Mouse (Mus musculus): ENCODE measurements around the gene Nppb. TPM values are rescaled to one million over a fixed set of nuclear protein-coding genes. Genes with fewer than 3 reads are reported as not detected.

Gene Nppb
- polyA plus RNA-seq, 1 experiment from 2014 or later: not detected

- no peak overlapping the region for H3K4me3 ChIP-seq
- peaks cover 86% of the 10 kb centered on the region for H3K36me3 ChIP-seq
- H3K4me2 ChIP-seq (replicated peaks): no peak overlapping the region
- peaks cover 6% of the 10 kb centered on the region; the same call in 1 of the 2 replicates for H3K4me1 ChIP-seq
- no peaks in the 10 kb centered on the region for H3K27me3 ChIP-seq
- no peak overlapping the region for H3K27ac ChIP-seq
- H3K9ac ChIP-seq: no peak overlapping the region
- H3K9me3 ChIP-seq: no peaks in the 10 kb centered on the region
- WGBS: 76% methylated on average over 3 of the region's 3 CpGs
- ATAC-seq (ENCODE audit: insufficient number of reproducible peaks, insufficient read depth, low FRiP score, low TSS enrichment): no peak
Observed at GRCm38 (mm10) chr4:148016981-148017380, 31.4 kb downstream of the Nppb start.

GRCm38 (mm10) chr4:148018410-148018809 lies 32.8 kb downstream of the Nppb start:
- ATAC-seq (ENCODE audit: insufficient number of reproducible peaks, insufficient read depth, low FRiP score, low TSS enrichment): no peak
- 31% methylated on average over 2 of the region's 2 CpGs for WGBS
- H3K4me3 ChIP-seq: no peak overlapping the region
- H3K9me3 ChIP-seq: no peaks in the 10 kb centered on the region
- H3K27me3 ChIP-seq: no peaks in the 10 kb centered on the region
- H3K9ac ChIP-seq: 0 out of 2 replicates have a peak overlapping the region, but pooled peaks have one; percentile 24
- H3K4me1 ChIP-seq: peaks cover 6% of the 10 kb centered on the region; the same call in 1 of the 2 replicates
- H3K4me2 ChIP-seq (replicated peaks): no peak overlapping the region
- H3K36me3 ChIP-seq: peaks cover 86% of the 10 kb centered on the region
- peak overlapping the region; percentile 61; the same call in 1 of the 2 replicates for H3K27ac ChIP-seq

DNA sequence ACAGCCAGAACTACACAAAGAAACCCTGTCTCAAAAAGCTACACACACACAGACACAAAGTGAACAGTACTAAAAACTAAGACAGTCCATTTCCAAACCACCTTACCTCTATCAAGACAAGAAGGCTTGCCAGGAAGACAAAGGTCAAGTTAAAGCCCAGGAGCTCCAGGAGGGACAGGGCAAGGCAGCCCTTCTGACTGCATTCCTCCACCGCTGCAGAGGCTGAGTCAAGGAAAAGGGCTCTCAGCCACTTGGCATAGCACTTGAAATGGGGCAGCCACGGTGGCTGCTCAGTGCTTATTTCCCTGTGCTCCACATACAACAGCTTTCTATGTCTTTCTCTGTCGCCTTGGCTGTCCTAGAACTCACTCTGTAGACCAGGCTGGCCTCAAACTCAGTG lies 38.4 kb downstream of the Nppb start:
- Histone ChIP-seq H3K9me3 (no peaks in the 10 kb centered on the region), H3K4me2 (replicated peaks) (no peak overlapping the region), H3K27me3 (no peaks in the 10 kb centered on the region), H3K4me1 (peaks cover 2% of the 10 kb centered on the region; the same call in 1 of the 2 replicates), H3K9ac (no peak overlapping the region), H3K27ac (no peak overlapping the region), H3K4me3 (no peak overlapping the region), H3K36me3 (peaks cover 81% of the 10 kb centered on the region)
- 89% methylated on average over 3 of the region's 3 CpGs for WGBS
- no peak for ATAC-seq (ENCODE audit: insufficient number of reproducible peaks, insufficient read depth, low FRiP score, low TSS enrichment)

DNA sequence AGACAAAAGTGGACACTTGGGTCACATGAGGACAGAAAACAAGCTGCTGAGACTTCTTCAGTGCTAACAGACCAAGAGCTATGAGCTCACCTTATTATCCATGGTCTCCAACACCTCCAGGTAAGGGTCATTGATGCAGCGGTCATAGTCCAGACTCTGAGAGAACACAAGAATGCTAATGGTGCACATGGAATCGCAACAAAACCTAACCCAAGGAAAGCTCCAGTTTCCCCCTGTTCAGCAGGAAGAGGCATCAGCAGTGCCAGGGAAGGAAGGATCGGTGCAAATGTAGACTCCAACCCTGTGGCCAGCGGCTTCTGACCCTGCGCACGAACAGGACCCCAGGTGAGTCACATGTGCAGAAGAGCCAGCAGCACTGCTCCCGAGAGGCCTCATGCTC lies 43.7 kb downstream of the Nppb start:
- H3K36me3 ChIP-seq: peaks cover 58% of the 10 kb centered on the region
- H3K9me3 ChIP-seq: no peaks in the 10 kb centered on the region
- no peaks in the 10 kb centered on the region for H3K27me3 ChIP-seq
- ATAC-seq (ENCODE audit: insufficient number of reproducible peaks, insufficient read depth, low FRiP score, low TSS enrichment): no peak
- H3K4me3 ChIP-seq: no peak overlapping the region
- no peak overlapping the region for H3K27ac ChIP-seq
- 95% methylated on average over 7 of the region's 7 CpGs for WGBS
- no peak overlapping the region for H3K4me2 ChIP-seq (replicated peaks)
- H3K4me1 ChIP-seq: no peaks in the 10 kb centered on the region
- H3K9ac ChIP-seq: no peak overlapping the region

DNA sequence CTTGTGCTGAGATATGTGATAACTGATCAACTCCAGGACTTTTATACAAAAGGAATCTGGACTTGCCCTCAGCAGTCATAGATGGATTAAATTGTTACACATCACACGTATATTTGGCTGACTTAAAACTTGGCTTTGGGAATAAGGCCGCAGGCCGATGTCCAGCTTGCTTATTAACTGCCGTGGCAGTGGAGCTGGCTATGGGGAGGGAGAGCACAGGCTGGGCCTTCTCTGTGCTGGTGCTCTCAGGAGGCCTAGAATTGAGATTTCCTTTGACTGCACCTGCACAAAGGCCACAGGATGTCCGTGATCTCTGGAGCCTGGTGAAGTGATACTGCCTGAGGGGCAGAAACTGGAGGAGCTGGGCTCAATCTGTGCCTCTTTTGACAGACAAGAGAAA lies 44.9 kb downstream of the Nppb start:
- Histone ChIP-seq H3K4me2 (replicated peaks) (no peak overlapping the region), H3K27ac (no peak overlapping the region), H3K36me3 (peaks cover 57% of the 10 kb centered on the region), H3K27me3 (no peaks in the 10 kb centered on the region), H3K4me1 (no peaks in the 10 kb centered on the region; the same call in 1 of the 2 replicates), H3K9me3 (no peaks in the 10 kb centered on the region), H3K4me3 (no peak overlapping the region), H3K9ac (no peak overlapping the region)
- no peak for ATAC-seq (ENCODE audit: insufficient number of reproducible peaks, insufficient read depth, low FRiP score, low TSS enrichment)
- 77% methylated on average over 5 of the region's 5 CpGs for WGBS

DNA sequence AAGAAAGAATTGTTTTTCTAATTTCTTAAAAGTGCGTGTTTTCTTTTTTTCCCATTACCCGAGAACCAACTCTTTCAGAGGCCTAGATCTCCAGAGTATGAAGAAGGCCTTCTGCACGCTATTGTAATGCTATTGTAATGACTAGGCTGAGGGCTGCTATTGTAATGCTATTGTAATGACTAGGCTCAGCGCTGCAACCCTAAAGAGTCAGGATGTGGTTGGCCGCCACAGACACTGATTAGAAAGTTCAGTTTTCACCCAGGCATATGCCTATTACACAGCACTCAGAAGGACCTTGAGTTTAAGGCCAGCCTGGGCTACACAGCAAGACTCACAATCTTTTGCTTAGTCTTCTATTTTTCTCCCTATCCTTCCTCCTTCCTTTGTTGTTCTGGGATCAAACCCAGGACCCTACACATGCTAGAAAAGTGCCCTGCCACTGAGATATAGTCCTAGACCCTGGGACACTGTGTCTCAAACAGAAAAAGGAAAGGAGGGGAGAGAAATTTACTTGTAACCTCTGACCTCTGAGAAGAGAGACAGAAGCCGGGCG lies 48.3 kb downstream of the Nppb start:
- H3K4me2 ChIP-seq (replicated peaks): no peak overlapping the region
- no peak overlapping the region for H3K4me3 ChIP-seq
- H3K27me3 ChIP-seq: no peaks in the 10 kb centered on the region
- peaks cover 38% of the 10 kb centered on the region for H3K36me3 ChIP-seq
- no peak overlapping the region for H3K27ac ChIP-seq
- no peak overlapping the region for H3K9ac ChIP-seq
- ATAC-seq (ENCODE audit: insufficient number of reproducible peaks, insufficient read depth, low FRiP score, low TSS enrichment): no peak
- WGBS: 75% methylated on average over 7 of the region's 7 CpGs
- no peaks in the 10 kb centered on the region for H3K9me3 ChIP-seq
- peaks cover 10% of the 10 kb centered on the region for H3K4me1 ChIP-seq

DNA sequence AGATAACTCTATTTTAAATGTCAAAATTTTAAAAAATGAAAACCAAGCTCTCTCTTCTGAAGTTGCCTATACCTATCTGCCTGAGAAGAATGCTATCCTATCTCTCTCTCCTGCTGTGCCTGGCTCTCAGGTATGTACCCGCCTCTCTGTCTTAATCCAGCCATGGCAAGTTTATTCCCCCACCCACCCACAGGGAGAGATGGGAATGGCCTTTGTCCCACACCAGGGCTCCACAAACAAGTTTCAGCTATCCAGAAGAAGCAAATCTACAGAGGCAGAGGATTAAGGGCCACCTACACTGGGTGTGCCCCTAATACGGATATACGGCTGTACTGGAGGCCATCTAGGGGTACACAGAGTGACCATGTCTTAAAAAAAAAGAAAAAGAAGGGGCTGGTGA lies 49.9 kb downstream of the Nppb start:
- no peaks in the 10 kb centered on the region for H3K9me3 ChIP-seq
- 80% methylated on average over 3 of the region's 3 CpGs for WGBS
- no peak overlapping the region for H3K27ac ChIP-seq
- no peak for ATAC-seq (ENCODE audit: insufficient number of reproducible peaks, insufficient read depth, low FRiP score, low TSS enrichment)
- H3K4me3 ChIP-seq: no peak overlapping the region
- H3K4me2 ChIP-seq (replicated peaks): no peak overlapping the region
- H3K36me3 ChIP-seq: peaks cover 32% of the 10 kb centered on the region
- no peak overlapping the region for H3K9ac ChIP-seq
- H3K27me3 ChIP-seq: no peaks in the 10 kb centered on the region
- H3K4me1 ChIP-seq: peaks cover 21% of the 10 kb centered on the region

Other genes starting within 250 kb of the Nppb start
- gene Zfp984, start 176.0 kb upstream of the Nppb start, polyA plus RNA-seq (2016; fragmentation: Nextera tagmentation; extraction: Ambion mirVana): 5.9 and 8.4 TPM in 2 replicates
- gene Zfp933, start 137.4 kb upstream of the Nppb start, polyA plus RNA-seq (2016; fragmentation: Nextera tagmentation; extraction: Ambion mirVana): 6.0 and 7.6 TPM in 2 replicates
- gene Miip, start 117.0 kb upstream of the Nppb start, polyA plus RNA-seq (2016; fragmentation: Nextera tagmentation; extraction: Ambion mirVana): 42.7 and 45.4 TPM in 2 replicates
- gene Fv1, start 116.8 kb upstream of the Nppb start, polyA plus RNA-seq (2016; fragmentation: Nextera tagmentation; extraction: Ambion mirVana): 18.9 and 19.0 TPM in 2 replicates
- 38.2 and 42.6 TPM in 2 replicates for gene Mfn2, start 81.1 kb upstream of the Nppb start, polyA plus RNA-seq (2016; fragmentation: Nextera tagmentation; extraction: Ambion mirVana)
- gene Plod1, start 49.0 kb upstream of the Nppb start, polyA plus RNA-seq (2016; fragmentation: Nextera tagmentation; extraction: Ambion mirVana): 52.9 and 54.8 TPM in 2 replicates
- gene 2510039O18Rik, start 44.9 kb upstream of the Nppb start, polyA plus RNA-seq (2016; fragmentation: Nextera tagmentation; extraction: Ambion mirVana): 25.4 and 25.6 TPM in 2 replicates
- gene Nppa, start 14.9 kb downstream of the Nppb start, polyA plus RNA-seq (2016; fragmentation: Nextera tagmentation; extraction: Ambion mirVana): 0.64 and 10.6 TPM in 2 replicates
- 10.5 and 10.6 TPM in 2 replicates for gene Clcn6, start 53.0 kb downstream of the Nppb start, polyA plus RNA-seq (2016; fragmentation: Nextera tagmentation; extraction: Ambion mirVana)
- 25.7 and 29.1 TPM in 2 replicates for gene Mthfr, start 53.3 kb downstream of the Nppb start, polyA plus RNA-seq (2016; fragmentation: Nextera tagmentation; extraction: Ambion mirVana)
- 12.0 and 14.0 TPM in 2 replicates for gene Agtrap, start 102.2 kb downstream of the Nppb start, polyA plus RNA-seq (2016; fragmentation: Nextera tagmentation; extraction: Ambion mirVana)
- 80.2 and 87.3 TPM in 2 replicates for gene Mad2l2, start 144.6 kb downstream of the Nppb start, polyA plus RNA-seq (2016; fragmentation: Nextera tagmentation; extraction: Ambion mirVana)
- 1.7 and 1.8 TPM in 2 replicates for gene Draxin, start 144.9 kb downstream of the Nppb start, polyA plus RNA-seq (2016; fragmentation: Nextera tagmentation; extraction: Ambion mirVana)
- 10.6 and 10.8 TPM in 2 replicates for gene Fbxo6, start 166.4 kb downstream of the Nppb start, polyA plus RNA-seq (2016; fragmentation: Nextera tagmentation; extraction: Ambion mirVana)
- 19.7 and 23.6 TPM in 2 replicates for gene Fbxo44, start 174.7 kb downstream of the Nppb start, polyA plus RNA-seq (2016; fragmentation: Nextera tagmentation; extraction: Ambion mirVana)
- 4.1 and 4.7 TPM in 2 replicates for gene Fbxo2, start 174.8 kb downstream of the Nppb start, polyA plus RNA-seq (2016; fragmentation: Nextera tagmentation; extraction: Ambion mirVana)

Data from embryonic facial prominence, embryonic 12.5 days (tissue).